Mouse (Mus musculus) cortical plate, adult 2 months (tissue): Measurements from ENCODE around the gene Clec4n.

Experiments used
- CTCF ChIP-seq: fragments of 200-500 bp; IDR thresholded peaks from 2 replicates; pipeline ENCODE4 v1.5.1; 2011; ENCODE audit warnings: mild to moderate bottlenecking, control low read depth, low read length; ENCODE audit not compliant: insufficient read depth; ENCODE audit errors: extremely low read depth
- POLR2A ChIP-seq: fragments of 200-500 bp; IDR thresholded peaks from 2 replicates; pipeline ENCODE4 v1.6.1; 2011; ENCODE audit warnings: mild to moderate bottlenecking, low read length, control low read depth; ENCODE audit not compliant: insufficient read depth; ENCODE audit errors: extremely low read depth

DNA sequence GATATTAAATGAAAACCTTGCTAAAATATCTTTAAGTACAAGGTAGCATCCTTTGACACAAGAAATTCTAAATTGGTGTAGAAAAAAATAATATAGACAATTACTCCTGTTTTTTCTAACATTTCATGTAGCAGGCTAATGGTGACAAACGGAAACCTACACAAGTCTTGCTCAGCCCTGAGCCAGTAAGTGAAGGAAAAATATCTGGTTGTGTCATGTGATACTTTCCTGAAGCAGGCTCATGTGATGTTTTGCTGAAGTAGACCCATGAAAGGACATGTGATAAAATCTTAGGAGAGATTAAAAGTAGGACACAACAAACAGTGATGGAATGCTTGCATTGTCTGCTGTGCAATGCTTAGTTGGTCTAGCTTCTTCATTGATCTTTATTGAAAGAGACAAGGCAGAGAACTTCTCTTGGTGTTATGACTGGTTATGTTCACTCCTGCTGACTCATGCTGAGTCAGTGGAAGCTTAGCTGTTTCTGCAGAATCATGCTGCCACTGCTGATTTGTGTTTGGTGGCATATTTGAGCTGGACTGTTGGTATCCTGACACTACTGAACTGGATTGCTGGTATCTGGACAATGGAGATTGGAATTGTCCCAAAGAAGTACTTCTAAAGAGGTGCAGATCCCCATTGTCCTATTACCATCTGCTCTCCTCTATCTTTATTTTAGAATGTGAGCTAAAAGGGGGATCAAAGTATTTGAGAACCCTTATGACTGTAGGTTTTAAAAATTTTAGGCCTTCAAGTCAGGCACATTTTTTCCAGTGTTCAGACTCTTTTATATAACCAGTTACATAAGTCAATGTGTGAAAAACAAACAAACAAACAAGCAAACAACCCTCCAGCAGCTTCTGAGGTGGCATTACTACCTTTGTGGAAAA lies 22.2 kb upstream of the Clec4n start:
- TF ChIP-seq CTCF (no peak), POLR2A (no peak)
